Mouse (Mus musculus) urinary bladder, postnatal 14 days (tissue): ENCODE results near the gene Rexo5.

Source experiments
- DNase-seq: peaks from one replicate; pipeline ENCODE4 v3.0.0; 2021; ENCODE audit warnings: low spot score

The Rexo5 gene

DNA sequence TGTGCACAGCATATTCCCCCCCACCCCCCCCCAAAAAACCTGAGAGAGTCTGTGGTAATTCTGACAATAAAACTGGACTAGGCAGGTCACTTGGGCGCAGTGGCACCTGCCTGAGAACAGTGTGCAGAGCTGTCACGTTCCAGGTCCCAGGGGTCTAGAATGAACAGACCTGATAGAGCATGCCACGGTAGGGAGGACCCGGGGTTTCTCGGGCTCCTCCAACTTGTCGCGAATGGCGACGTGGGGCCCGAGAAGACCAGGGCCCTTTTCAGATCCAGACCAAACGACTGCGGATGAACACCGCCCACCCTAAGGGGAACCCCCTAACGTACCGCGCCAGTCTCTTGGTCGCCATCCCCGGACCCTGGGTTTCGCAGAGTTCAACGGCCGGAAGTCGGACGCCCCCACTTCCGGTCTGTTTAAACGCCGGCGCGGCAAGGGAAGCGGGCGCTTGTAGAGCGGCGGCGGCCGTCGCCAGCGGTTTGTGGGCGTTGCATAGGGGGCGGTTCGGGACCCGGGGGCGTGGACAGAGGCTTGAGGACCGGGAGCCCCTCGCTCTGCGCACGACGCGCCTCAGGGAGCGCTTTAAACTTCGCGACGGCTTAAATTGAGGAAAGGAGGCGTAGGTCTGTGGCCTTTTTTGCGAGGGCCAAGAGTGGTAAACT is at the start of gene Rexo5, which contains the start of gene Eri2:
Rexo5 (plus strand) TSS at position 421 of the 665 bp plus-strand sequence.
Eri2 (minus strand) TSS at position 473 of the 665 bp plus-strand sequence.
- peak; percentile 88 for DNase-seq

DNA sequence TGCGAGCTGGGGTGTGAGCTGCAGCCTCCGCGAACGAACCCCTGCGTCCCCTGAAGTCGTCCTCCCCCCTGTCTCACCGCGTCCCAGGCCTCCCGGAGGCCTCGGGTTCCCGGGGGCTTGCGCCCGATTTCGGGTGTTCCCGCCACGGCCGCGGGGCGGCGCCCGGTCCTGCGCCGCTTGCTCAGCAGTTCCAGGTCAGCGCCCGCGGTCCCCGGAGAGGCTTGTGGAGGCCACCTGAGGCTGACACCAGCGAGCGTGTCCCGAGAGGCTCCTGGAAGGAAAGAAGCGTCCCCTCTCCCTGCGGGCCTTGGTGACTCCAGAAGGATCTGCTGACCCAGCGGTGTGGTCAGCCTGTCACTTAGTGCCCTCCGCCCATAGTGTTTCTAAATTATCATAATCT is 49.5 kb upstream of the Rexo5 start:
- DNase-seq, result no peak

DNA sequence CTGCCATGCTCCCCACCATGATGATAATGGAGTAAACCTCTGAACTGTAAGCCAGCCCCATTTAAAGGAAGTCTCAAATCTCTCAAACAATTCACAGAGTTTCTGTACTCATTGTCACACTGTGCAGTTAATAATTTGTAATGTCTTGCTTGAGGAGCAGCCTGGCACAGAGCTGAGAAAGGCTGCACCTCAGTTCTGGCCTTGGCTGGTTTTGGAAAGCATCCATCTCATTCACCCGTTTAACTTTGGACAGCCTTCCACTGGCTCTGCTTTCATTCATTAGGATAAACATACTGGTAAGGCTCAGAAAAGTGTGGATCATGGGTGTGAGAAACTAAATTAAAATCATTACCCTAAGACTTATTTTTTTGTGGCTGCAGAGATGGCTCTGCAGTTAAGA is 47.9 kb upstream of the Rexo5 start:
- no peak for DNase-seq

DNA sequence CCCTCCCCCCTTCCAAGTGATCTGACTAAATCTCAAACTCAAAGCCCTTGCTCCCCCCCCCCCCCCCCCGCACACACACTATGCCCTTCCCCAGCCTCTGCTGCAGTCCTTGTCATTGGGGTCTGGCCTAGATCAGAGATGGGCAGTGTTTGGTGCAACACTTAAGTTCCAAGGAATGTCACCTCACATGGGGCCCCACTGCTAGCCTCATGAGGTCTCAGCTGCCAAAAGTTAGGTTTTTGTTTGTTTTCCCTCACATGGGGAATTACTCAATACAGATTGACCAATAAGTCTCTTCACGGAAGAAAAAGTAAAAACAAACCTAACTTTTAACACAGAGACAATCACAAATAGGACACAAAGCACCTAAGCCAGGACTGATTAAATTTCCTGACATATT is 45.0 kb upstream of the Rexo5 start:
- no peak for DNase-seq

DNA sequence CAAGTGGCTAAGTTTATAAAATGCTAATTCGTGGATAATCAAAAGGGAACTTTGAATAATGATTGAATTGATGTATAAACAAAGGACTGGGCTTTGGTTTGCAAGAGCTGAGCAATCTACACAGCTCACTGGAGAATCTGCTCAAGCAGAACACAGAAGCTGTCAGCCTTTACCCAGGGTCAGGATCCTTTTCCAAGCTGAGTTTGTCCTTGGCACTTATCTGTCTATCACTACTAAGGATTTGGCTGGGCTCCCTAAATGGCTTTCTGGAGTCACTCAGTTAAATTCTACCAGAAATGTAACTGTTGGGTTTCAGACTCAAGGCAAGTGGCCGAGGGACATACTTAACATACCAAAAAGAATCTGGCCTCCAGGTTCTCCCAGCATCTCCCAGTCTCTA is 43.9 kb upstream of the Rexo5 start:
- DNase-seq, result no peak

DNA sequence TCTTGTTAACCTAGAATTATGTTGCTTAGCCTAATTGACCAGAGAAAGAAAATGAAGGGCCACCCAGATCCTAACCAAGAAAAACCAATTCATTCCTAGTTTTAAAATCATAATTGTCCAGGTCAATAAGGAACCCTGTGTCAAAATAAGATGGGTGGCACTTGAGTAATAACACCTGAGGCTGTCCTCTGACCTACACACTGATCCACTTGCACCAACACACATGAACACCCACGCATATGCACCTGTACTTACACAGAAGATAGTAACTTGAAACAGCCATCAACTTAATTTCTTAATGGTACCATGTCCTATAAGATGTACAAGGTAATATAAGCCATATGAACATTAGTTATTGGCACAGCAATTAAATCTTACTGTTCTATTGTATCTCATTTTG is 40.1 kb upstream of the Rexo5 start:
- no peak for DNase-seq

DNA sequence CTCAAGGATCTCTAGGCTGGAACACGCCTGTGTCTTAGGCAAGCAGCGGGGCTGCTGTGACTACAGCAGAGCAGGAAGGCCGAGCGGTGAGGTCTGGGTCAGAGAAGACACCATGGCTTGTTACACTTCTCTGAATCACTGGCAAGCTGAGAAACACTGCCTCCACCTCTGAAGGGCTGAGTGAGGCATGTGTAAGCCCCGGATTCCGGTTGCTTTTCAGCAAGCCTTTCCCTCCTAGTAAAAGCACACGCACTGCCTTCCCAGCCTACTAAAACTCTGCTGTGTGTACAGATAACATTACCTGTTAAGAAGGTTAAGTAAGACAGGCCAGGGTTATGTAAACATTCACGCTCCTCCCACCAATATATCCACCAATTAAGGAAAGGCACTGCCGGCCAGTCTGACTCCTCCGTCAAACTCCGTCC is 33.3 kb upstream of the Rexo5 start, which contains the start of gene Acsm3:
Acsm3 (plus strand) TSS at position 397 of the 425 bp plus-strand sequence.
- DNase-seq, result peak; percentile 14

DNA sequence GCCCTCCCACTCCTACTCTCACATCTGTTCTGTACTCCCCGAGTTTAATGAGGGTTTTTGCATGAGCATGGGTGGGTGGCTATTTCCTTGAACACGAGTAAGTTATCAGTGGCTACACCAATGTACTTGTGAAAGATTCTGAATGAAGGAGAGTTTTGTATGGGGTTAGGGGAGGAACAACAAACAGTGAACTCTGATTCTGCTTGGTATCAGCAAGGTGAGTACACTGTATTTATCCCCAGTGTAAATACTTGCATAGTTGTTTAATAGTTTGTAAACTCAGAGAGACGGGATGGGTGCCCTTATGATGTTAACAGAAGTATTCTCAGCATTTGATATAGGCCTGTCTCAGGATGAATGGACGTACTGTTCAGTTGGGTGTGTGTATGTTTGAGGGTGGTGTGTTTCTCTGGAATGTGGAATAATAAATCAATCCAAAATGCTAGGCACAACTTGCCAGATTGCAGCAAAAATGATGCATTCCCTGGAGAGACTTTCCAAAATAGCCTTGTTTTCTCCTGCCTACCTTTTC is 31.6 kb upstream of the Rexo5 start:
- no peak for DNase-seq

DNA sequence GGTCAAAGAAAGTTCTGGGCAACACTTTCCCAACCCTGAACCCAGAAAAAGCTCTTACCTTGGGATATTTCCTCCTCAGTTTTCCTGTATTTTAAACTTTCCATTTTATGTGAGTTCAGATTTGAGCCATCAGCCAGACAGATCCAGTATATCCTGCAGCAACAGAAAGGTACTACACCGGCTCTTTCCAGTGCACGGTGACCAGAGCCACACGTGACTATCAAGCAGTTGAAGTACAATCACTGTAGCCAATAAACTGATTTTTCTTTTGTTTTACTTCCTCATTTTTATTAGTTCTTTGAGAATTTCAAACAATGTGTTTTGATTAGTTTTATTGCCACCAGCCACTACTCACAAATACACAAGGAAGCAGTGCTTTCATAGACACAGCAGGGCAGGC is 29.4 kb upstream of the Rexo5 start:
- no peak for DNase-seq

DNA sequence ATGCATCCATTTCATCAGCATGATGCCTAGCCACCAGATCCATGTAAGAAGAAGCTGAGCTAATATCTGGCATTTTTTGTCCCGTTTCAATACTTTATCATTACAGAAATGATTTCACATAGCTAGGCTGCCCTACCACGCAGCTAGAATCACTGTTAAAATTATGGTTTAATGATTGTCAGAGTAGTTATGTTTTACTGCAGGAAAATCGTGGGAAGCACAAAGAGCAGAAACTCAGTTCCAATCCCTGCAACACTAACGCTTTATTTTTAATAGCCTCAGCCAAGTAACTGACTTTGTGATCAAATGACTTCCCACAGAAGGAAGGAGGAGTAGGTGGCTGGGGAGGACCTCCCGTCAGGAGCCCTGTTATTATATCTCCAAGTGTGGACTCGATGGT is 26.8 kb upstream of the Rexo5 start:
- no peak for DNase-seq

DNA sequence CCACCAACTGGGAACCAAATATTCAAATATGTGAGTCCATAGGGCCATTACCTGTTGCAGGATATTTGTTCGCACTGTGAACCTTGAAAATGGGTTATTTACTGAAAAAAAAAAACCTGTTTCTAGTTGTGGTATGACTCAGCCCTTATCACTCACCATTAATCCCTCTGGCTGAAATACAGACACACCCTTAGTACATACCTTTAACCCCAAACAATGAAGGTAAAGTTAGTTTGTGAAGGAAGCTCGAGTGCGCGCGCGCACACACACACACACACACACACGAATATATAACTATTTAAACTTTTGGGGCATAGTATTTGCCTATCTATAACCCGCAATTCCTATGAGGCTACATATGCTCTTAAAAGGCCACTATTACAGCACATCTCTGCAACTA is 23.9 kb upstream of the Rexo5 start:
- no peak for DNase-seq

DNA sequence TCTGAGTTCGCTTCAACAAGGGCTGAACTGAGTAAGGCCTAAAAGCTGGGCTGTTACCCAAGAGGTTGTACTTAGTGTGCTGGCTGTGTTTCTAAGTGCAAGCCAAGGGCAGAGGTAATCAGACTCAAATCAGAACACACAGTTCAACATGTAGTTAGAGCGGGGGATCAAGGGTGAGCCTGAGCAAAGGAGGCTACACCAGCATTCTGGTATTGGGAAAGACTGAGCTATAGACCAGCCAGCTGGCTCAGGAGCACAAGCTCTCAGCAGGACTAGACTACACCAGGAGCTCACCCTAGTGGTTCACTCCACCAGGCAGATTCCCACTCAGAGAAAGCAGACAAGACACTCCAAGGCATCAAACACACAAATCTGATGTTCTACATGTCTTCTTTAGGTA is 10.4 kb upstream of the Rexo5 start:
- peak; percentile 30 for DNase-seq

DNA sequence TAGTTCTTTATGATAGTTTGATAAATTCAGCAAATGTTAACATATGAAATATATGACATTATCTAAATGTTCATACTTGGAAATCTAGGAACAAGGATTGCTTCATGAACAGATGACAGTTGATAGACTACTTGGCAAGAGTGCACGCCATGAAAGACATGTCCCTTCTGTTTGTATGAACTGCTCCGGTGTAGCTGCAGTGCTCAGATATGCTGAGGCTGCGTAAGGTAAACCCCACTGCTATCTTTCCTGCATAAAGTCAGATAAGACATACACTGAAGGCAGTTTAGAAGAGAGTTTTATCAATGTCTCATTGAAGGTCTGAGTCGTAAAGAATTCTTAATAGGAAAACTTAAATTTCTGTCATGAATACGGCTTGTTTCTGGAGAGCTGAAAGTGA is 8.9 kb upstream of the Rexo5 start:
- no peak for DNase-seq

DNA sequence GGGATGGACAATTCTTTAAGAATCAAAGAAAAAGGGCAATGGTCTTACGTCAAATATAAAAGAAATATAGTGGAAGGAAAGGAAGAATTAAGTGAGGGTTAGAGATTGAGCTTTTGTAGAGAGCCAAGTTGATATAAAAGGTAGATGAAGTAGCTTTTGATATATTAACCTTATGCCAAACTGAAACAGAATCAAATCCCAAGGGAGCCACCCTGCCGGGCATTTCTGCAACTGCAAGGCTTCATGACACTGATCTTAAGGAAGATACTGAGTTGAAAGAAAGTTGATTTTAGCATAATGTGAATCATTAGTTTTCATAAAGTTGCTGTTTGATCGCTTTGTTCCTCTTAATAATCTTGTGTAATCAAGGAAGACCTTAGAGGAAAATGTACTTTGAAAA is 4.8 kb upstream of the Rexo5 start:
- DNase-seq, result no peak

DNA sequence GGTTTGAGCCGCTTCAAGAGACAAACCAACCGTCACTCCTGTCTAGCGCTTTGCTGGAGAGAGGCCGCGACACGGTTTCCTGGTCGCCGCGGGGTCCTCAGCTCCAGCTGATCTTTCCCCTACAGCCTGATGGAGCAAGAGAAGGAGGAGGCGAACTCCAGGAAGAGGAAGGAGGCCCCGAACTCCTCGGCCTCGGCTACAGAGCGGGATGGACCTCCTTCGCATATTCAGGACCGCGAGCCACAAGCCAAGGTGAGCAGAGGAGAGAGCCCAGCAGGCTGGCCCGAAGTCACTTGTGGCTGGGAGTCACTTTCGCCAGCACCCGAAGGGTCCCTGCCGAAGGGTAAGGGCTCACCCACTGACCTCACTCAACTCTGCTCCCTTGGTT is 439 bp downstream of the Rexo5 start:
- DNase-seq, result no peak

DNA sequence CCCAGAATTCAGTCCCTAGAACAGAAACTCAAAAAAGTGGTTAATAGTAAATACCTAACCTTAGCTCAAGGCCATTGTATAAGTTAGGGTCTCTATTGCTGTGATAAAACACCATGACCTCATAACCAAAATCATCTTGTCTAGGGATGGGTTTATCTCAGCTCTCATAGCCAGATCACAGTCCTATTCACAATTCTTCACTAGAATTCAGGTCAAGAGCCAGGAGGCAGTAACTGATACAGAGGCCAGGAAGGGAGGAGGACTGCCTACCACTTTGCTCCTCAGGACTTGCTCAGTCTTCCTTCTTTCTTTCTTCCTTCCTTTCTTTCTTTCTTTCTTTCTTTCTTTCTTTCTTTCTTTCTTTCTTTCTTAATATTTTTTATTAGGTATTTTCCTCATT is 1.5 kb downstream of the Rexo5 start:
- DNase-seq, result no peak

DNA sequence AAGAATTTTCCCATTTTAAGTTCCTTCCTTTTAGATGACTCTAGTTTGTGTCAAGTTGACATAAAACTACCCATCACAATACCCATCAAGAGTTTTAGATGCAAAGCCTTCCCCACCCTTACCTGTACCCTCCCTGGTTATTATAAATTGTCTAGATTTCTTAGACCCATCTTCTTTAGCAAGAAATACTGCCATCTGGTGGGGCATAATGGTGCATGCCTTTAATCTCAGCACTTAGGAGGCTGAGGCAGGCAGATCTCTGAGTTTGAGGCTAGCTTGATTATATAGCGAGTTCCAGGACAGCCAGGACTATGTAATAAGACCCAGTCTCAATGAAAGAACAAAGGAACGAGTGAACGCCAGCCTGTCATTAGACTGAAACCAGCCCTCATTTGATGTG is 6.7 kb downstream of the Rexo5 start:
- DNase-seq, result no peak

DNA sequence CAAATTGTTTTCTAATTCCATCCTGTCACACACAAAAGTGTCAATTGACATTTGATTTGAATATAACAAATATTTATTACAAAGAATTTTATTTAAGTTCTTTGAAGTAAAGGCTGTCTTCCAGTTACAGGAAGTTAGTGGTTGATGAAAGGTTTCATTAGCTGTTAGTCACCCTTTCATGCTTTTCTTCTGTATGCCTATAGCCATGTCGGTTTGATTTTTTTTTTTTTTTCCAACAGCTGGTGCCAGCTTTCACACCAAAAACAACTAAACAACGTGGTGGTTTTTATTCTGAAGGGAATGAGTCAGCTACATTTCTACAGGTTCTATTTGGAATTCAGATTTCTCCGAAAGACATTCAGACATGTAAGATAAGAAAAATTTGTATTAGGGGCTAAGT is 7.2 kb downstream of the Rexo5 start:
- no peak for DNase-seq

DNA sequence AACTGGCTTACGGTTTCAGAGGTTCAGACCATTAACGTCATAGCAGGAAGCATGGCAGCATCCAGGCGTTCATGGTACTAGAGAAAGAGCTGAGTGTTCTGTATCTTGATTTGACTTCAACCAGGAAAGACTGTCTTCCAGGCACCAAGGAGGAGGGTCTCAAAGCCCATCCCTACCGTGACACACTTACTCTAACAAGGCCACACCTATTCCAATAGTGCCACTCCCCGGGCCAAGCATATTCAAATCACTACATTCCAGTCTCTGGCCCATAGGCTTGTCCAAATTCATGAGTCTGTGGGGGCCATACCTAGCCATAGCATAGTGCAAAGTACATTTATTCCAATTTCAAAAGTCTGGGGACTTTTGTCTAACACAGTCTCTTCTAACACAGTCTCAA is 13.6 kb downstream of the Rexo5 start:
- no peak for DNase-seq

DNA sequence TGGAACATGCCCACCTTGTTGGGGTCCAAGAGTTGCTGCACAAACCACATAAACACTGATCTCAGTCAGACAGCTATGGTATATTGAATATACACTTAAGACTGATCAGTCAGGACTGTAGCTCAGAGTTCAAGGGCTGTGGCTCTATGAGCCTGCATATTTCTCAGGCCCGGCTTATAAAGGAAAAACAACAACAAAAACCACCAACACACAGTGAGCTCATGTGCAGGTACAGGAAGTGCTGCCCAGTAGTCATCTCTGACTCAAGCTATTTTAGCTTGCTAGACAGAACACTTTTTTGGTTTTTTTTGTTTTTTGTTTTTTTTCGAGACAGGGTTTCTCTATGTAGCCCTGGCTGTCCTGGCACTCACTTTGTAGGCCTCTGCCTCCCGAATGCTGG is 14.9 kb downstream of the Rexo5 start:
- DNase-seq, result no peak

DNA sequence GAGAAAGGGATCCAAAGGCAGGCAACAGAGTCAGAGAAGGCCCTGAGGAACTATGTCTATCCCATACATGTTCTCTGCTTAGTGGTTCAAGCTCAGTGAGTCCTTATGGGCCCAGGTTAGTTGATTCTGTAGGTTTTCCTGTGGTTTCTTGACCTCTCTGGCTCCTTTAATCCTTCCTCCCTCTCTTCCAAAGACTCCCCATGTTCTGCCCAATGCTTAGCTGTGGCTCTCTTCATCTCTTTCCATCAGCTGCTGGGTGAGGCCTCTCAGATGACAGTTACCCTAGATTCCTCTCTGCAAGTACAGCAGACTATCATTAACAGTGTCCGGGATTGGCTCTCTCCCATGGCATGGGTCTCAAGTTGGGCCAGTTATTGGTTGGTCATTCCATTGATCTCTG is 41.6 kb downstream of the Rexo5 start:
- DNase-seq, result no peak

DNA sequence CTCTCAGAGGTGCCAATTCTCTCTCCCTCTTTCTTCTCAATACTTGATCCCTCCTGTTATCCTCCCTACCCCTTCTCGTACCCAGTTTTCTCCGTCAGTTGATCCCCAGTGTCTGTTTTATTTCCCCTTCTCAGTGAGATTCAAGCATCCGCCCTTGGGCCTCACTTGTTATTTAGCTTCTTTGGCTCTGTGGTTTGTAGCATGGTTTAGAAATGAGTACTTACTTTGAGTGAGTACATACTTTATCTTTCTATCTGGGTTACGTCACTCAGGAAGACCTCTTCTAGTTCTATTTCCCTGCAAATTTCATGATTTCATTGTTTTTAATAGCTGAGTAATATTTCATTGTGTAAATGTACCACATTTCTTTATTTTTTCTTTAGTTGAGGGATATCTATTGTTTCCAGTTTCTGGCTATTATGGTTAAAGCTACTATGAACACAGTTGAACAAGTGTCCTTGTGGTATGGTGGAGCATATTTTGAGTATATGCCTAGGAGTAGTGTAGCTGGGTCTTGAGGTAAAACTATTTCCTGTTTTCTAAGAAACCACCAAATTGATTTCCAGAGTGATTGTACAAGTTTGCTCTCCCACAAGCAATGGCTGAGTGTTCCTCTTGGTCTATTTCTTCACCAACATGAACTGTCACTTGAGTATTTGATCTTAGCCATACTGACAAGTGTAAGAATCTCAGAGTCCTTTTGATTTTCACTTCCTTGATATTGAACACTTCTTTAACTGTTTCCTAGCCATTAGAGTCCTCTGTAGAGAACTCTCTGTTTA is 42.4 kb downstream of the Rexo5 start:
- DNase-seq, result no peak

DNA sequence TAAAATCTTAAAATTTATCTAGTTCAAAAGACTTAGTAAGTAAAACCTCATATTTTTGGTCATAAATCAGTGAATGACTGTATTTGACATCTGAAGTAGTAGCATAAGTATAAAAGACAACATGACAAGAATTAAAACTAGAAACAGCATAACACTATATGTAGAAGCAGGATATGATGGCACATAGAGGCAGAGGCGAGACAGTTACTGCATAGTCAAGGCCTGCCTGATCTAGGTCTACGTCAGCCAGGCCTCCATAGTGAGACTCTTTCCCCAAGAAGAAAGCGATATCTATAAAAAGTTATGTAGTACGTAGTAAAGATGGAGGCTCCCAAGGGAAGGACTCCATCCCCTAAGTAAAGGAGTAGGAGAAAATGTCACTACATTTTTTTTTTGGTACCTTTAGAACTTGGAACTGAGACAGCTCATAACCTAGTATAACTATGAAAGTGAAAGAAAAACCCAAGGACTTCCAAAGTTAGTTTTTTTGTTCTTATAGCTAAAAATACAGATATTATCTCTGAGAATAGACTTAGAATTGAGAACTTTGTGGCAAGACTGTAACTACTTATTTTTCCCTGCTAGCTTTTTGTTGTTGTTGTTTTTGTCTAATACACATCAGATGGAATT is 48.1 kb downstream of the Rexo5 start:
- DNase-seq, result no peak
